Mouse (Mus musculus) brain, embryonic 14.5 days (tissue): ENCODE data around the gene Hist1h2ao.

Experiments
- CTCF ChIP-seq: fragments of 200-500 bp; IDR thresholded peaks from 2 replicates; pipeline ENCODE4 v1.5.1; 2012; ENCODE audit warnings: inconsistent platforms, mild to moderate bottlenecking, moderate library complexity, borderline replicate concordance; ENCODE audit not compliant: insufficient read depth, insufficient read length; ENCODE audit errors: extremely low read depth
- POLR2A ChIP-seq: fragments of 200-500 bp; IDR thresholded peaks from 2 replicates; pipeline ENCODE4 v1.6.1; 2012; ENCODE audit warnings: mild to moderate bottlenecking, inconsistent platforms, borderline replicate concordance; ENCODE audit not compliant: poor library complexity, insufficient read depth, insufficient read length, severe bottlenecking; ENCODE audit errors: extremely low read depth

DNA sequence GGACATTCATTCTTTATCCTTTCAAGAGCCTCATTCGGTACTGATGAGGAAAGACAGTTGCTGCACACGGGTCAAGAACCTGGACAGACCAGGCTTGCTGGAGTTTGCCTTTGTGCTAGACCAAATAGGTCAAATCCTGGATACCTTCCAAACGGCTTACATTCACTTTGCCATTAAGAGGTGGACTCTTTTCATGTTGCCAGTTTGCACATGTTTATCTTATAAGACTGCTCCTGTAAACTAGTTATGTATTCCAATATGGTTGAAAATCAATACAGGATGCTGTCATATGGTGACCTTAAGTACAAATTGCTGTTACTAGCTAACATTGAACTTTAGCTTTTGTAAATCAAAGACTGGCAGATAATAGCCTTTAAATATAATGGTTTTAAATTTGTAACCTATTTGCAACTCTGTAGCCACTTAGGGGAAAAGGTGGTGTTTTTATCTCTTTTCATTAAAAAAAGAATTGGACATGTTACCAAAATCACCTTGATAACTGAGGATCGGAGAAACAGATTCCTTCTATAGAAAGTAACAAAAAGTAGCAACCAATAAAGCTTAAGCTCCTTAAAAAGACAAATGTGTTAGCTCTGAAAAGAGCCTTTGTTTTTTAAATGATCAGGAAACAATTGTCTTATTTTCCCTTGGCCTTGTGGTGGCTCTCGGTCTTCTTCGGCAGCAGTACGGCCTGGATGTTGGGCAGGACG lies 23.9 kb upstream of the Hist1h2ao start:
- no peak for TF ChIP-seq CTCF
- no peak for TF ChIP-seq POLR2A
